Mouse (Mus musculus): Measurements from ENCODE around the gene Ptpre.

DNA sequence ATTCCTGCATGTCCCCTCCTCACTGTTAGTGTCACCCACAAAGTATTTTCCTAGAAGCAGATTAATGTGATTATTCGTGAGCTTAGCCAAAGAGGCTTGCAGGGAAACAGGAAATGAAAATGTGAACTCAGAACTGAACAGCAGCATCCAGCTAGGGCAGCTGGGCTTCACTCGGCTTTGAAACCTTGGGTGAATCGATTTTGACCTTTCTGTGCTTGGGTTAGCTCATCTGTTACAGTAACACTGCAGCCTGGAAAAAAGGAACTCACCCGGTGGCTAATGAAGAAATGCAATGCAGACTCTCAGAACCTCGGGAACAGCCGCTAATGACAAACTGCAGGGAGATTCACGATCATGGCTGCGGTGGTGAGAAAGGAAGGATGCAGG, 46.8 kb upstream of the Ptpre start:
- TF ChIP-seq POLR2A (IDR thresholded peaks at IDR 0.05; ENCODE audit: insufficient read depth, low read depth, low read length) (no peak), CTCF (IDR thresholded peaks at IDR 0.05; ENCODE audit: insufficient read depth, low read depth, low read length) (no peak)

Measured in olfactory bulb, adult 2 months (tissue).